Mouse (Mus musculus): ENCODE measurements around the gene Ceacam9.

DNA sequence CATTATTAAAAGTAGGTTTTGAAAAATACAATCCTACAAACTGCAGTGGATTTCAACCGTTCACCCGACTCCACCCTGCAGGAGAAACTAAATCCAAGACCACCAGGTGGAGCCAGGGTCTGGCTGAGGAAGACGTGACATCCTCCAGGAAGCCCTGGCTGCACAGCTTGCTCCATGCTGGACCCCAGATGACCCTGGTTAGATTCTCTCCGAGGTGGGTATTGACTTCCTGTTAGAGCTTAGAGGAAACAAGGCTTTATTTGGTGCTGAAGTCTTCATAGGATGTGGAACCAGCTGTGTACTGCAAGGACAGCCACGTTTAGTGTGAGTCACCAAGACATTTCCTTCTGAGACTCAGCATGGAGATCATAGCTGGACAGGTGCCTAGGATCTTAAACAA, 32.5 kb upstream of the Ceacam9 start:
- TF ChIP-seq CTCF (IDR thresholded peaks at IDR 0.05; ENCODE audit: extremely low read depth, insufficient read depth, insufficient read length, insufficient replicate concordance), result no peak
- TF ChIP-seq POLR2A (IDR thresholded peaks at IDR 0.05; ENCODE audit: low read depth, low read length), result no peak
